Mouse (Mus musculus): ENCODE measurements at regions not wholly inside any gene's neighbourhood (a gene's known extent, or its start where the extent isn't known, plus 50 kb on each side); places are given as distances from the start of the nearest gene placed in this dataset.
"Not testable (repeated sequence)": the region's sequence is repeated elsewhere in the genome, so short reads cannot be mapped to it uniquely, and the experiment has no call there.

DNA sequence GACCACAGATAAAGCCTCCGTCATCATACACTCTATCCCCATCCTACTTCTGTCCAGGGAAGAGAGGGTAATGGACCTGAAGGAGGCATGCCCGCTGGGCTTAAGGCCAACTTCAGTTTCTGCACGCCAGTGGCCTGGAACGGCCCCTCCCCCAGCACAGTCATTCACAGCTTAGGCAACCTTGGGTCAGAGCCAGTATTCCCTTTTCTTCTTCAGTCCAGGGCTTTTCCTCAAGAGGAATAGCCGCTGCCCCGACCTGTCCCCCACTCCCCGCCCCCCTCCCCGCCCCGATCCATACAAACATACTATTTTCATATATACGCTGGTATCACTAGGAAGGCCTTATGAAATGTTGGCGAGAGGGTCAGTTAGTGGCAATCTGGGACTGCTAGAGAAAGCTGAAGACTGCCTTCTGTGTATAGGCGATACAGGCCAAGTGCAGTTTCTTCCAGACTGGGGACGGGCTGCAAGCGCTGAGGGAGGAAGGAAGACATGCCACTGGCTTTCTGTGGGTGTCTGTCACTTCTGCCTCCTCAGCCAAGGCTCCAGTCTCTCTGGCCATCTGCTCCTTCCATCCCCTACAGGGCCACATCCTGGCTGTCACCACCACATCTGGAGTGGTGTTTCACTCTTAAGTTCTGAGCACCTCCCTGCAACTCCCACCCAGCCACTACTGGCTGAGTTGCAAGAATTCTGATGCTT lies 113.5 kb upstream of the Lemd2 start:
- DNase-seq = peak; percentile 97

DNA sequence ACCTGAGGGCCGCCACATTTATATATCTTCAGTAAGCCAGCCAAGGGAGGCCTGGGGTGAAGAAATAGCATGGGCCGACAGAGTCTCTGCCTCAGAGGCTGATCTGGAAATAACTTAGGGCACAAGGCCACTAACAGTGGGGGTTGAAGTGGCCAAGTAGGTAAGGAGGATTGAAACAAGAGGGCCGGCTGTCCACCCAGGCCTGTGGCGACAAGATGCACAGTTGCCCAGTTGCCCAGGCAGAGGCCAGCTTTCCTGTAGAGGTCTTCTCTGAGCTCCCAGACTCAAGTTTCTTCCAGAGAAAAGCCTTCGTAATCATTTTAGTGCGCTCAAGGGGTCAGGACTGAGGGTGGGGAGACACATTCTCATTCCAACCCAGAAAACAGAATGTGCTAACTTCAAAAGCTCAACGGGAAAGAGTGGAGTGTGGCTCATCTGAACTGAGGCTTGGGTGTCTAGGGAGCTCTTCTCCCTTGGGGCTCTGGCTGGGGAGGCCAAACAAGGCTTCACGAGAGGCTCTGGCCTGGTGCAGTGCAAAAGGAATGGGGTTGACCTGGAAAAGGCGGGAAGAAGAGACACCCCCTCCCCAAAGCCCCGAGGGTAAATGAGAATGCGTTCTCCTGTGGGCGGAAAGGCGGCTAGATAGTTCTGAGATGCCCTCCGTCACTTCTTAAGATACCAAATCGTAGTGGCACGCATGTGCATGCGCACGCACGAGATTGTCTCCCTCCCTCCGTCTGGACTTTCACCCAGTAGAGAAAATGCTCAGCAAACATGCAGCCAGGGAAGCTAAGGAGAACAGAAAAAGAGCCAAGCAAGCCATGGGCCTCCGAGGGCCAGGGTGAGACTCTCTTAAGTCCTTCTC lies 112.7 kb upstream of the Lemd2 start:
- no peak for DNase-seq

DNA sequence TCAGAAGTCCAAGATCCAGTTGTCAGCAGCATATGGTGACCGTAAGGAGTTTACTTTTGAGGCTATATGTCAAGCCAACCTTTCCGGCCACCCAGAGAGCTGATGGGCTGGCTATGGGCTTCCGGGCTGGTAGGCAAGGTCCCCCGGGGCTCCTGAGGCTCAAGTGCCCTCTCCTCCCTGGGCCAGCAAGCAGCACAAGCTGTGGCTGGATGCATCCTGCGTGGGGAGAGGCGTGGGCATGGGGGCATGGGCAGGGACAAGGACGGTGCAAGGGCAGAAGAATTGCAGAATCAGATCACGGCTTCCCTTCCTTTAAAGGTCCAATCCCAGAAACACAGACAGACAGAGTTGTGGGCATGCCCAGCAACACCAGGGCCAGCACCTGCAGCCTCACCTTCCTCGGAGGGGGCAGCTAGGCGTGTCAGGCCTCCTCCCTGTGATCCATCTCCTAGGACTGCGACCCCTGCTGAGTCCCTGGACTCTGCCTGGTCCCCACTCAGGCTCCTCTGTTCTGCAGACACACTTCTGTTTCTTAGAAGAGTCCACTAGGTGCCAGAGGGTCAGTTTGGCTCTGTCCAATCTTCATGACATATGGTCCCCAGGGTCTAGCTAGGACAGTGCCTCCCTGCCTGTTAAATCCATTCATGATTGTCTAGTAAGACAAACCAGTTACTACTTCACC lies 111.8 kb upstream of the Lemd2 start:
- DNase-seq = no peak

DNA sequence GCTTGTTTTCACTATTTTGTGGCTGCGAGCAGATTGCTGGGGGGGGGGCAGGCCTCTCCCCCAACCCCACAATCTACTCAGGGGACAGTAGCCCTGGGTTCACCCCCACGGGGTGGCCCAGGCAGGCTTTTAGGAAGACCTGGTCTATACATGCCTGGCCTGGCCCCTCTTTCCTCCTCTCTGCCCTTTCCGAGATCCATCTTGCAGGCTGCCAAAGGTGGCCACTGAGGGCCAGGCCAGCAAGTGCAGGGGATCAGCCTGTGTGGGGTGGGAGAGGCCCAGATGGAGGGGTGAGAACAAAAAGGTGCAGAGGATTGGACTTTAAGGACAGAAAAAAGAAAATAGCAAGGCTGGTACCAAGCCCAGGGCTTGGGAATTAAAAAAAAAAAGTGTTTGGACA lies 111.2 kb upstream of the Lemd2 start:
- no peak for DNase-seq

DNA sequence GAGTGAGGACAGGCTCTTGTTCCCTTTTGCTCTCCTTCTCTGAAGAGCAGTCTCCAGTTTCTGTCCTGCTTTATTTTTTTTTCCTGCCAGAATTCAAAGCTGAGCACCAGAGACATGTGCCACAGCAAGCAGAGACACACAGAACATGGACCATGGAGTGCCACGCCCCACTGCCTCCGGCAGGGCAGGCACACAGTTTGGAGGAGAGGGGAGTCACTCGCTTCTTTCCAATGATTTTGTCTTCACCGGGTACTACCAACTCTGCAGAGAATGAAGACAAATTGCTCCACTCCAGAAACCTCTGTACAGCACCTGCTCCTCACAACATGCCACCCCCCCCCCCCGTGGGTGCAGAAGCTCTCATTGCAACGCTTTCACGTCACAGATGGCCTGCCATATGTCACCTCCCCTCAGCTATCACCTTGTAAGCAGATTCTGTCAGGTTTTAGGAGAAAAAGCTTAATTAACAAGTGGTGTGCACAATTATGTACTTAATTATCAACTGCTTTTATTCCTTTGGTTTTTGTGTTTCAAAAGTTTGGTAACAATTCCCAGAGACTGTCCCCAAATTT lies 110.6 kb upstream of the Lemd2 start:
- no peak for DNase-seq

GRCm38 (mm10) chr17:27308933-27309332 lies 104.7 kb upstream of the Lemd2 start:
- DNase-seq = no peak

DNA sequence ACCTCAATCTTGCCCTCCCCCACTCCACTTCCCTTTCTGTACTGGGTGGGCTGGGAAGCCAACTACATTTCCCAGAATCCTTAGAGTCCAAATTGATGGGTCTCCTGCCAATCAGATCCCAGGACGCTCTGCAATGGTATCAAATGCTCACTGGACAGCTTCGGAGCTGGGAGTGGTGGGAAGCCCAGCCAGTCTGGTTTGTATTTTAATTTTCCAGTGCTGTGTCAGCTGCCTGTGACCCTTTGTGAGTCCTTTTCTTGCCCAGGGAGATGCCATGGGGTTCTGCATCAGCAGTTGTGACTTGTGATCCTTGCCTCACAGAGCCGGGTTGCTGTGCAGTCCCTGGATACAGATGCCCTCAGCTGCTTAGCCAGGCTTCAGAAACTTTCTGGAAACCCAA lies 100.6 kb upstream of the Lemd2 start:
- peak; percentile 75 for DNase-seq

- DNase-seq = no peak
These were observed 99.6 kb upstream of the Lemd2 start for GRCm38 (mm10) chr17:27303633-27304479.

- no peak for DNase-seq
These were observed 98.8 kb upstream of the Lemd2 start for GRCm38 (mm10) chr17:27303061-27303460.

DNA sequence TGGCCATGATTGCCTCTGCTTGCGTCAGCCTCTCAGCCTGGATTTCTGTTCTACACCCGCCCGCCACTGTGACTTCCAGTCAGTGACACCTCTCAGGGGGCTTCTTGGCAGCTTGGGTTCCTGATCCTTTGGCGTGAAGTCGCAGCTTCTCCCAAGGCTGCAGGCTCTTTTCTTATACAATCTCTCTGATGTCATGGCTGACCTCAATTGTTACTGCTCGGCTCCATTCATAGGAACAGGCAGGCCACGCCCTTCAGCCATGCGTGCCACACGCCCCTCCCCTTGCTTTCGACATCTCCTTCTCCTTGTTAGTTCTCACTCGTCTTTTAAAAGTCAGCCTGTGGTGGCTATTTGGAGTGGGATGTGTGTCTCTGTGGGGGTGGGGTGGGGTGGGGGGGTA lies 97.1 kb upstream of the Lemd2 start:
- DNase-seq = no peak

GRCm38 (mm10) chr17:27299297-27299696 lies 95.0 kb upstream of the Lemd2 start:
- DNase-seq = no peak

DNA sequence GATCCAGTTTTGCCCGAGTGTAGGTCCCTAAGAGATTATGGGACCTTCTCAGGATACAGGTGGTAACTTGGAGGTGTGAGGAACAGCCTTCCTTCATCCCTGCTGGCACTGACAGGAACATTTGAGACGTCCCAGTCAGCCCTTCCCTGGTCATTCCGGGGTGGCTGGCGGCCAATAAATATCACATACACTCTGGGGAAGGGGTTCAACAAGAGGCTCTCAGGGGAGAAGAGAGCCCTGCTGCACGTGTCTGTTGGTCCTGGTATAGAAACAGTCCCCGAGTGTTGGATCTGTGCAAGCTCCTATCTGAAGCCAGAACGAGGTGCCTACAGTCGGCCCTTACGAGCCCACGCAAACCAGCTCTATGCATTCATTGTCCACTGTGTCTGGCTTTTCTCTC lies 94.1 kb upstream of the Lemd2 start:
- DNase-seq = no peak

GRCm38 (mm10) chr17:27296156-27296555 lies 91.9 kb upstream of the Lemd2 start:
- DNase-seq = no peak

GRCm38 (mm10) chr17:27294208-27294604 lies 89.9 kb upstream of the Lemd2 start:
- peak; percentile 61 for DNase-seq

- DNase-seq = no peak
These were observed 89.4 kb upstream of the Lemd2 start for GRCm38 (mm10) chr17:27293586-27294207.

DNA sequence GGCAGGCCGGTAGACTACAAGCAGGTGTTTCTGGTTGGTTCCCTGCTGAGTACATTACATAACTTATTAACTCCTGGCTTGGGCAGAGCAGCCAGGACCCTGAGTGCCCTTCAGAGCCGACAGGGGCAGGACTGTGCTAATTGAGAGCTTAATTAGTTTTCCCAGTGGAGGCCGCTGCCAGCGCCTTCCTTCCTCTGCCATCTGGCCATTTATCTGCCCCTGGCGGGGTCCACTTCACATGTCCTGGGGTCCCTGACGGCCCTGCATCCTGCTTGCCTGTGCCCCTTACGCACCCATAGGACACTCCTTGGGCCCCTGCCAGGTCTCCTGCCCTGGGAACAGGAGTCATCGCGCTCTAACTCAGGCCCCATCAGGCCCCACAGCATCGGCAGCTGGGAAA lies 87.4 kb upstream of the Lemd2 start:
- DNase-seq = peak; percentile 86

DNA sequence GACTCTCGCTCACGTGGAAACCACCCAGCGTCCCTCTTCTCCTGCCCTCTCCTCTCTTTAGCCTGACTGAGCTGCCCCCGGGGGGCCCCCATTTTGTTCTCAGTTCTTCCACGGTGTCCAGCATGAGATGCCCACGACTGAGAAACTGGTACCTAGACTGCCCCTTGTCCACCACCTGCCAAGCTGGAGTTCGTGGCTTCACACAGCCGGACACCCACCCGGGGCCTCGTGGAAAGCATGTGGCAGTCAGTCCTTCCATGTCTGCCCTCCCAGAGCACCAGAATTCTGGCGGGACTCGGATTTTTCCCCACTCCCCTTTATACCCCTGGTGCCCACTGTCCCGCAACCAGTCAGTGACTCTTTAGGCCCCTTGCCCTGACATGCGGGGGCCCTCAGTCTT lies 86.9 kb upstream of the Lemd2 start:
- DNase-seq = no peak

DNA sequence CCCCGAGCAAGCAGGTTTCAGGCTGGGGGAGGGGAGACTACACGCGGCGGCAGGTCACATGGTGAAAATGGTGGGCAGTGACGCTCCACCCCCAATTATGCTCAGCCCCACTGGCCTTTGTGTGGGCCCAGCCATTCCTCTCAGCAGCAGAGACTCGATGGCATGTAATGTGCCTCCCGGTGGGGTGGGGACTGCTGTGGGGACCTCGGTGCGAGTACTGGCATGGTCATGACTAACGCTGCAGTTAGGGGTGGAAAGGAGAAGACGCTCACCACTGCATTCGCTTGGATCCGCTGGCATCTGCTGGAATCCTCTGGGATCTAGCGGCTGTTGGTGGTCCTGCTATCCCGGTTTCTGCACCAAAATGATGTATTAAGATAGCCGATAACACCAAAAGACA lies 86.0 kb upstream of the Lemd2 start:
- no peak for DNase-seq

DNA sequence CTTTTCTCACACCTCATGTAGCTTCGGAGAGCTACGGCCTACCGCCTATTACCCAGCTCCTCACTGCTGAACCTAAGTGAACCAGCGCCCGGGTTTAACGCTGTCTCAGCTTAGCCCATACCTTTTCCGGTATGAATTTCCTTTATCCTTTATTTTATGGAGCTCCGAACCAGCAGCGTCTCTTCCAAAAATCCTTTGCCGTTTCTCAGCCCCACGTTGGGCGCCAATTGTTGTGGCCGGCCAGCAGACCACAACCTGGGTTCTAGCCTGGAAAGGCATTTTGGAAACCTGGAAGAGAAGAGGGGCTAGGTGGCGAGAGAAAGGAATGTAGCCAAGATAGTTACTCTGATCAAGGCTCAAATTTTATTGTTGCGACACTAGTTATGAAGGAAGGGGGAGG lies 85.5 kb upstream of the Lemd2 start:
- DNase-seq = not testable (repeated sequence)

DNA sequence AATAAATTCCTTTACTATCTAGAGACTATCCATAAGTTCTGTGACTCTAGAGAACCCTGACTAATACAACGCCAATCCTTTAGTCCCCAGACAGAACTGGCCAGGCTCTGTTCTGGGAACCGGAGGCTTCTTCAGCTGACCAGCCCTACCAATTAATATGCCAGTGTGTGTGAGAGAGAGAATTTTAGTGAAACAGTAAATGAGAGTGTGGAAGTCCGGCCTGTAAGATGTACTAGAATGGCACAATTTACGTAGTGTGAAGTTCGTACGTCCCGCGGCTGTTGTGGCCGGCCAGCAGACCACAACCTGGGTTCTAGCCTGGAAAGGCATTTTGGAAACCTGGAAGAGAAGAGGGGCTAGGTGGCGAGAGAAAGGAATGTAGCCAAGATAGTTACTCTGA lies 83.7 kb upstream of the Lemd2 start:
- not testable (repeated sequence) for DNase-seq

GRCm38 (mm10) chr17:27281241-27281640 lies 77.0 kb upstream of the Lemd2 start:
- DNase-seq = no peak
